Mouse (Mus musculus) layer of hippocampus, adult 11-12 months (tissue): ENCODE results near the gene Il18.

ENCODE experiments used
- DNase-seq: peaks from one replicate; pipeline ENCODE4 v3.0.0; 2022; ENCODE audit warnings: low spot score

Il18 gene

DNA sequence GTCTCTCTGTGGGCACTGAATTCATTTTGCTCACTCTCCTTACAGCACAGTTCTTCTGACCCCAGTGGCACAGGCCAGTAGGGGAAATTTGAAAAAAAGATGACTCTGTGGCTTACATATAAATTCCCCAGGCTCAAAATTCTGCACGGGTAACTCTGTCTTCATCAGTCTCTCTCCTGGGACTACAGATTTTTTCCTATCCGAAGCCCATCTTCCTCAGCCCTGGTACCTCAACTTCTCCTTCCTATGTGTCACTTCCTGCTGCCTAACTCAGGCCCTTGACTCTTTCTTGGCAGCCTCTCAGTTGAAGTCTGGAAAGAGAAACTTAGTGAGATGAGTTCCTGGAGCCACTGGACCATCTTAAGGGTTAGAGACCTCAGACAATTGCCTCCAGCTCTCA lies 1.1 kb upstream of the Il18 start:
- DNase-seq, result no peak

DNA sequence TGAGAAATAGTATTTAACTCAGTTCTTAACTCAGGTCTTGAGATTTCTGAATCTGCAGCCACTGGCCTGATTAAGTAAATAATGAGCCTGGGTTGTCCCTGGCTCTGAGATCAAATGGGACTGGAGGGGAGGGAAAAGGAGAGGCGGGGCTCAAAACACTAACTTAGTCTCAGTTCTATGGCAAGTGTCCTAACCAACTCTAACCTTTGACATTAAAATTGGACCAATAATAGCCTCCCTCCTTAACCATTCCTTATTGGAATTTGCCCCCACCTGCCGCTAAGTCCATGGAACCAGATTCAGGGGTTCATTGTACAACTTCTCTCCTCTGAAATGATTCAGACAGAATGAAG lies 443 bp downstream of the Il18 start, which contains the start of gene Bco2:
Gene Bco2, minus strand, starts transcription at position 88 of the 353 bp plus-strand sequence.
- no peak for DNase-seq

DNA sequence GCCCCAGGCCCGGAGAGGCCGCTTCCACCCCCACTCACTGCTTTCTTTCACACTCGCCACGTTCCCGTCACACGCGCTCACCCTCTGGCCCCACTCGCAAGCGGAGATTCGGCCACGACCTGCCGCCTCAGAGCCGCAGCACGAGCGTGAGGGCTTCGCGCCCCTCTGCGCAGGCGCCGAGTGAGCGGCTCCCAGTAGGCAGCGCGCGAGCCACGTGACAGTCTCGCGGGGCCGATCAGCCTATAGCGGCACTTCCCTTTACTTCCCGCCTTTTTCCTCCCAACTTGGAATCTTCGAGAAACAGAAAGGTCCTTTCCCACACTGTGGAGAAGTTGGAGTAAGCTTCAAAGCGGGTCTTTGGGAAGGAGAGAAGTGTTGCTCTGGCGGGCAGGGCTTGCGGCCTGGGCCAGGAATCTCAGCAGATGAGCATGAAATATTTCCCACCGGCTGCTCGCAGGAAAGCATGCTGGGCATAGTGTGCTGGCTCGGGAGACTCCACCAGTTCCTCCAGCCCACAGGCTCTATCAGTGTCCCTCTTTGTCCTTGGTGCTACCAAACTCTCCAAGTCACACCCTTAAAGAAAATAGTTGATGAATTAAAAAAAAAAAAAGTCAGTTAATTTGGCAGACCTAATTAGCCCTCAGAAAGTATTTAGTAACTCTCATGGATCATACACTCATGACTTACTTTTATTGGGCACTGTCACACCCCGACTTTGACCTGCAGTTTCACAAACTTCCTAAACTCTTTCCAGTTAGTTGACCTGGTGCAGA lies 6.7 kb downstream of the Il18 start, which contains the start of gene Tex12:
Gene Tex12, minus strand, starts transcription at position 181 of the 773 bp plus-strand sequence.
- DNase-seq, result no peak

DNA sequence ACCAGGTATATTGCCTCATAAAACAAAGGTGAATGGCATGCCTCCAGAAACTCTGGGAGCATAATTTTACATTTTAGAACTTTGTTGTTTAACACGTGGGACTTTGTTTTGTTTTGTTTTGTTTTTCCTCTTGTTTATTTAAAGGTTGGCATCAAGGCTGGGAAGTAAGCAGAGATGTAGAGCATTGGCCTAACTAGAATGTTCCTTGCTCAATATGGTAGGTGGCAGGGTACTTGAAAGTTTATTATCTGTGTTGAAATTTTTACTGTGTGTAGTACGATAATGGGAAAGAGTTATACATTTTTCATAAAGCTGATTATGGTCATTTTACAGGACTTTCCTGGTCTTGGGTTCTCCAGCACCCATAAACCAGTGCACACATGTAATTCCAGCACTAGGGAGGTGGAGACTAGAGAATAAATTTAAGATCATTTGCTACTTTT lies 7.3 kb downstream of the Il18 start:
- no peak for DNase-seq

DNA sequence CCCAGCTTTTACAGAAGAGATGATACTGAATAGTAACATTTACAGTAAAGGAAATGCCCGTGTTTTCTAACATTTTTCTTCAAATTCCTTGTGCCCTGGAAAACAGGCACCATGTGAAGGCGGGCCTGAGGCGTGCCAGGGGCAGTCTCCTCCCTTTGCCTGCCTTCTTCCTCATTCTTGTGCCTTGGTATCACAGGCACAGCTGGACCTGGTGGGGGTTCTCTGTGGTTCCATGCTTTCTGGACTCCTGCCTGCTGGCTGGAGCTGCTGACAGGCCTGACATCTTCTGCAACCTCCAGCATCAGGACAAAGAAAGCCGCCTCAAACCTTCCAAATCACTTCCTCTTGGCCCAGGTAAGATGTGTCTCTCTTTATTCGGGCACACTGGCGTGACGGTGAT lies 10.5 kb downstream of the Il18 start:
- no peak for DNase-seq

DNA sequence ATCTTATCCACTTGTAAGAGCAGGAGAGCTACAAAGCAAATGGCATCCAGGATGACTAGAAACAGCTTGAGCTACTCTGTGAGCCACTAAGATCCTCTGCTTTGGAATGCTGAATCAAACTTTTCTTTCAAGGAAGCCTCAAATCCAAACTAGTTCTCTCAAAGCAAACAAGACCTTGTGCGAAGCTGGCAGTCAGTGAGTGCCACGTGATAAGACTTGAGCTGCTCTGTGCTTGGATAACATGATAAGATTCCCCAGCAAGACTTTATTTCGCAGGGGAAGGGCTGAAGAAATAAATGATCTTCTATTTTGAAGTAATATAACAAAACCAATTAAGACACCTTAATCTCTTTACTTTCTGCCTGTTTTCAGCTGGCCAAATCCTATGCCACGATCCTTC lies 11.3 kb downstream of the Il18 start:
- no peak for DNase-seq

DNA sequence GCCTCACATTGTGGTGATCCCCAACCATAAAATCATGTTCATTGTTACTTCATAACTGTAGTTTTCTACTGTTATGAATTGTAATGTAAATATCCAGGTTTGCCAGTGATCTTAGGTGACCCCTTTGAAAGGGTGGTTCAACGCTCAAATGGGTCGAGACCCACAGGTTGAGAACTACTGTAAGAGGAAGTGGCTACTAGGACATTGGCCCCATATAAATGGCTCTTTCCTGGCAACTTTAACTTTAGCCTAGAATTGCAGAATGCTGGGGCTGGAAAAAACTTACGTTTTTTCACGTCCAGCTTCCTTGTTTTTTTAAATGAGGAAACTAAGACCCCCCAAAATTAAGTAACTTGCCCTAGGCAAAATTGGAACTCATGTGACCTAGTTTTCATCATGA lies 12.7 kb downstream of the Il18 start:
- DNase-seq, result no peak

DNA sequence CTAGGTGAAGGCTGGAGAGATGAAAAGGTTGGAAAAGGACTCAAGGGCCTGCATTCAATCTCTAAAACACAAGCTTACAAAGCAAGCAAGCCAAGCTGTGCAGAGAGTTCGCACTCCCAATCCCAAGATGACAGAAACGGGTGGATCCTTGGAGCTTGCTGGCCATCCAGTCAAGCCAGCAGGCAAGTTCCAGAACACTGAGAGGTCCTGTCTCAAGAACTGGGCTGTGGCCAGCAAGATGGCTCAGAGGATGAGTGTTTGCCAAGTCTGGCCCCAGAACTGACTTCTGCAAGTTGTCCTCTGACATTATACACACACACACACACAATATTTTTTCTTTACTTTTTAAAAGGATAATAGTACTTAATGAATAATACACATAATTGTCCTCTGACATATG lies 13.3 kb downstream of the Il18 start:
- no peak for DNase-seq

DNA sequence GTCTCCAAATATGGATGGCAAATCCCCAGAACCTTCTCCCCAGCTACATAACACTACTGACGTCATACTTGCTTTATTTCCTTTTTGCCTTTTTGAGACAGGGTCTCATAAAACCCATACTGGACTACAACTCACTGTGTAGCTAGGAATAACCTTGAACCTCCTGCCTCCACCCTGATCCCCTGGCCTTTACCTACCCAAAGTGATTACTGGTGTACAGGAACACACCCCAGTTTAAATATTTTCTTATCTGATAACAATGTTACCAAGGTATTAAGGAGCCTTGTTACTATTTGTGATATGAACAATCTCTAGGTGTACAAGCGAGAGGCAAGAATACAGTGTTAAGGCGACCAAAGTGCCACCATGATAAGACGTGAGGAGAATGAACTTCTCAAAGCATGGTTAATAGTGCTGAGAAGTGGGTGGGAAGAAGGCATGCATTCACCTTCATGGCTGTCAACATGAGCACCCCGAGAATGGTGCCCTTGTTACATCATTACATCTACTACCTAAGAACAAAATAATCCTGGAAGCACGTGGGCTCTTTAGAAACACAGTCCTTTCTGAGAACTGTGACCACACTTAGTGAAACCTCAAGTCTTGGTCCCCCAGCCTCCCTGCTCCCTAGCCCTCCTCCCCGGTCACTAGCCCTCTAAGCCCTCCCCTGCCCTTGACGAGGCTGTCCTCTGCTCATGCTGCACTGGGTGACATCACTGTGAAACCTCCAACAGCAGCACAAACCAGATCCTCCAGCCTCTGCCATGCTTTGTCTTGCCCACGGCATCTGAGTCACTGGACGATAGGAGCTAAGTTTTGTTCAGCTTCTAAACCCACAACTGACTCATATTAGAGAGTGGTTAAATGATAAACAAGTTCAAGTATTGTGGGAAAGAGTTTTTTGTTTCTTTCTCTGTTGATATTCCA lies 15.2 kb downstream of the Il18 start:
- no peak for DNase-seq

DNA sequence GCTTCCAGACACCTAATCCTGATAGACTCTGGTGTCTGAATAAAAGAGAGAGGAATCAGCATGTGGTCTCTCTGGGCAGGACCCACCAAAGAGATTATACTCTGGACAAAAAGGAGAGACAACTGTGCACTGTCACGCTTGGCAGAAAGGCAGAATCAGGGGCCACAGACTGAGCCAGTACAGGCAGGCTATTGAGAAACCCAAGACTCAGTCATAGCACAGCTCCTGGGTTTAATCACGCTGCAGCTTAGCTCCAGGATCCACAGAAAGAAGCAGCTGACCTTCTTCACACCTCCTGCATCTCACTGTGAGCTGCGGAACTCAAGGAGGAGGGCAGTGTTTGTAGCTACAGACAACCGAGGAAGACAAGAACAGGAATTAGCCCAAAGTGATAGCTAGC lies 25.7 kb downstream of the Il18 start:
- no peak for DNase-seq

DNA sequence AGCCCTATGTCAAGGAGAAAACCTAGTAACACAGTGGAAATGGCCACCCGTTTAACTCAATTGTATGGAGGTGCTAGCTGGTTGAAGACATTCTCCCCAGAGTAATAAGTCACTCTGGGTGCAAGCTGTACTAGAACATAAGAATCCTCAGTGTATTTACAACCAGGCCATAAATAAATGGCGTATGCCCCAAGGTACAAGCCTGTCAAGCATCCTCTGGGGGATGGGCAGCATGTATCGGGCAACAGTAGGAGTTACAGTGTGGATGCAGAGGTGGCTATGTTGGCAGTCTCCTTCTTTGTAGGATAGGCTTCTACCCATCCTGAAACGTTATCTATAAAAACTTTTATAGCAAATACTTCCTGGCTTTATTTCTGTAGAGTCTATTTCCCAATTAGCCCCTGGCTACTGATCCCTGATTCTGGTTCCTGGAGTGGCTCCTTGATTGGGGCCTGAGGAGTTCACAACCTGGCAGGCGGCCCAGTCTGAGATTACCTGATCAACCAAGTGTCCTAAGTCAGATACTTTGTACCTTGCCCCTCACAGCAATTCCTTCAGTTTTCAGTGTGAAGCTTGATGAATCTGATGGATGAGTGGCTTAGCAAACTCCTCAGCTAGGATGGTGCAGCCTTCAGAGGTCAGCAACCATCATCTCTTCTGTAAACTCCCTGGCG lies 30.7 kb downstream of the Il18 start:
- DNase-seq, result no peak

DNA sequence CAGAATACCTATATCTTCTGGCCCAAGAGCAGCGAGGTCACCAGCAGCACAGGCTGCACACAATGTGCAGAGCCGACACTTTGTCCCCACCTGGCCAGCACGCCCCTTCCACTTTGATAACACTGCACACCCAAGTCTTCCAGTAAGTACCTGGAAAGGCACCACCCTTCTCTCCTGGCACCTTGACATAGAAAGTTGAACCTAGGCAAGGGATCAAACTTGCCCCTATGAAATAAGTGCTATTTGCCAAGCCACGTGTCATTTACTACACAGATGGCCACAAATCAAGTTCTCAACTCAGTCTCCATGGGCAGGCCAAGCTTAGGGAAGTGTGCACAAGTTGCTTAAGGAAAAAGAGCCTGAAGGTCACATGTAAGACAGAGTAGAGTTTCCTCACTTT lies 32.3 kb downstream of the Il18 start:
- DNase-seq, result no peak

DNA sequence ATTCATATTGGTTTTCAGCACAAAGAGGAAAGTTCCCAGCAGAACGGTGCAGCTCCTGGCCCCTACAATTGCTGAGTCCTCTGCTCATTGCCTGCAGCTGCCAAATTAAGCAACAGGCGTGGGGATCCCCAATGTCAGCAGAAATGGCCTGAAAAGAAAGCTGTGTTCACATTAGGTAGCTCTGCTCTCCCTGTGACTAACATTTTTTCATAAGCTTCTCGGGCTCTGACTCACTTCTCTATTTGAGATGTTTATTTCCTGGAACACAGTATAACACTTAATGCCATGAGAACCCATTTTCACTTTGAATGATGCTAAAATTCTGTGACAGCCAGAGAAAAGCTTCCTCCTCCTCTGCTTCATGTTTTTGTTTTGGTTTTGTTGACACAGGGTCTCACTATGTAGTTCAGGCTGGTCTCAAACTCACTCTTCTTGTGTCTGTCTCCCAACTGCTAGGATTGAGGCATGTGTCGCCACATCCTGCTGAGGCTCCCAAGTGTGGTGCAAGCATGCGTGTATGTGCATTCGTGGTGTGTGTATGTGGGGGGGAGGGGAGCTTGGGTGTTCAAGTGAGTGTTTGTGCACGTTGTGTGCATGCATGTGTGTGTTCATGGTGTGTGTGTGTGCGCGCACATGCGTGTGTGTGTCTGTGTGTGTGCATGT lies 36.4 kb downstream of the Il18 start:
- no peak for DNase-seq

DNA sequence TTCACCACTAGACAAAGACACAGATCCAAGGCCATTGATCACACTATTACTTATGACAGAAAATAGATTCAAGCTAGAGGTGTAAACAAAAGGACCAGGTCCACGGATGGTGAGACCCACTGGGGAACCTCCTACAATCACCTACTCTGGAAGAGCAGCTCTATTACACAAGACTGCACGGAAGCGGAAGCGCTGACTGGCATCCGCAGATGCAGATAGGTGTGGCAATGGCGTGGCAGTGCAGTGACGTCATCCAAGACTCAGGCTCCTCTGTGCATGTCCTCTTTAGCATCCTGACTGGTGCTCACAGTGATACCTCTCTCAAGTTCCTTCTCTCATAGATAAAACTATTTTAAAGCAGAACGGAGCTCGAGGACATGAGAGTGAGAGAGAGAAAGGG lies 38.3 kb downstream of the Il18 start:
- DNase-seq, result no peak

DNA sequence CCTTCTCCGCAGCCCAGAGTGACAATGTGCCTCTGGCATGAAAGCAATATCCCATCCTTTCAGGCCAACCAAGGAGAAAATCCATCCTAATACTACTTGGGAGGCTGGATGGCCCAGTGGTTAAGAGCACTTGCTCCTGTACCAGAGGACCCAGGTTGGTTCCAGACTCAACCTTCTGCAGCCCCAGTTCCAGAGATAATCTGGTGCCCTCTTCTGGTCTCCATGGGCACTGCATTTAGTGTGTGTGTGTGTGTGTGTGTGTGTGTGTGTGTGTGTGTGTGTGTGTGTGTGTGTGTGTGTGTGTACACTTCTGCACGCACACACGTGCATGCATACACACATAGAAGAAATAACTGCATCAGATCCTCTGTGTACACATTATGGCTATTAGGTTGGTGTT lies 38.9 kb downstream of the Il18 start:
- no peak for DNase-seq

DNA sequence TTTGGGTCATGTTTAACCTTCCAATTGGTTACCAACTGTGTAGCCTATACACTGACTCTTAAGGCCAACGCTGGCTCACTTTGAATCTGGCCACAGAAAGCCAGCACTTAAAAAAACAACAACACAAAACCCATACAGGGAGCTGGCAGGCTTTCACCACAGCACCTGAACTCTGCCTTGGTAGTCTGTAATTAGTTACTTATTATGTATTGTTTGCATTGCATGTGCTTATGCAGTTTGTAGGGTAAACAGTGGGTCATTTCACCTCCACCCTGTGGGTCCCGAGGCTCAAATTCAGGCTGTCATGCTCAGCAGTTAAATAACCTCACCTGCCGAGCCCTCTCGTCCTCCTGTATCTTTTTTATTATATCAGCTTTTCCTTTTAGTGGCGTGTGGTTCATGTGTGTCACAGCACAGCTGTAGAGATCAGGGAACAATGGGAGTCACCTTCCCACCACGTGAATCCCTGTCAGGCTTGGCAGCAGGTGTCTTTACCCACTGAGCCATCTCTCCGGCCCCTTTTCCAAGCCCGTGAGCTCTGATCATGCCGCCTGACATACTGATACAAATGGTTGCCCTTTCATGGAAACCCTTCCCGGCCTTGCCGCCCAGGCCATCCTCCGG lies 40.3 kb downstream of the Il18 start:
- no peak for DNase-seq

DNA sequence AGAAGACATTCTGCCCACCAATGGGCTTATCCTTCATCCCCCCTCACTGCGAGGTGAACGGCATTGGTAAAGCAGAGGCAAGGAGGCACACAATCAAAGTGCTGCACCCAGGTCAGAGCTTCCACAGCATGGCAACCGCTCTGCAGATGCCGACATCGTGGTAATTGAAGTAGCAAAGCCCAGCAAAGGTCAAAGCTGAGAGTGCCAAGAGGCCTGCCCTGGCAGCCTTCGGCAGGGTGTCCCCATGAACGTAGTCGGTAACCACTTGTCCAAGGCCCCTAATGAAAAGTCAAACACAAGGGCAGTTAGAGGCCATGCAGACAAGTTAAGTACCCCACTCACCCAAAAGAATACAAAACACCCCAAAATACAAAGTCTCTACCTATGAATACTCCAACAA lies 42.3 kb downstream of the Il18 start:
- no peak for DNase-seq

DNA sequence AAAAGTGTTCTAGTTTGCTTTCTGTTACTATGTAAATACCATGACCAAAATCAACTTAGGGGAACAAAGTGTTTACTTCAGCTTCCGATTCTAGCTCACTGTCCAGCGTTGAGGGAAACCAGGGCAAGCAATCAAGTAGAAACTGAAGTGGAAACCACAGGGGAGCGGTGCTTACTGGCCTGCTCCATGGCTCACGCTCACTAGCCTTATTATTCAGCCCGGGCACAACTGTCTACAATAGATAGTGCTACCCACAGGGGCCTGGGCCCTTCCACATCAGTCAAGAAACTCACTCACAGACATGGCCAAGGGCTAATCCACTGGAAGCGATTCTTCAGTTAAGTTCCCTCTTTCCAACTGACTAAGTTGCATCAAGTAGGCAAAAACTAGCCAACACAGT lies 46.9 kb downstream of the Il18 start:
- no peak for DNase-seq

DNA sequence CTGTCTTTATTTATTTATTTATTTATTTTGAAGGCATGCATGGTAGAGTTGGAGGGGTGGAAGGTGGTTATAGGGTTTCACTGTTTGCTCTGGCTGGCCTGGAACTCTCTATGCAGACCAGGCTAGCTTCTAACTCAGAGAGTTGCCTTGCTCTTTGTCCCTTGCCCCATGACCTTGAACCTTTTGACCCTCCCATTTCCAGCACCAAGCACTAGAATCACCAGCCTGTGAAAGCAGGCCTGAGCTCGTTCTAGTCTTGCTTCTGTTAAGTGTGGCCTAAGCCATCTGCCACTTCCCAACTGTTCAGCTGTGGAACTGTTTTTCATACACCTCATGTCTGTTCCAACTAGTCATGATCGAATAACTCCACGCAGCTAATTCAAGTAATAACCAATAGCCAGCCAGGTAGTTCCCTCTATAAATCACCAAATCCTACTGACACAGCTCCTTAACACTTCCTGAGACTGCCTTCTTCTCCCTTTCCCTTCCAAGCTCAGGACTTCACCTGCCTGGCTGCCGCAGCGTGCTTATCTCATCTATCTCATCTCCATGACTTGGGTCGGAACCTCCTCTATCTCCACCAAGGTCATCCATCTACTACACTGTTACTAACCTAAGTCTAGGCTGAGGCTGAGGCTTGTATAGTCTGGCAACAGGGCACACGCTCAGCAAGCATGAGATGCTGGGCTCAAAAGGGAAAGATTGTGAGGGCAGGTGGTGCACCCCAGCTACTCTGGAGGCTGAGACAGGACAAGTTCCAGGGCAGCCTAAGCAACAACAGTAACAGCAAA lies 47.6 kb downstream of the Il18 start:
- no peak for DNase-seq

DNA sequence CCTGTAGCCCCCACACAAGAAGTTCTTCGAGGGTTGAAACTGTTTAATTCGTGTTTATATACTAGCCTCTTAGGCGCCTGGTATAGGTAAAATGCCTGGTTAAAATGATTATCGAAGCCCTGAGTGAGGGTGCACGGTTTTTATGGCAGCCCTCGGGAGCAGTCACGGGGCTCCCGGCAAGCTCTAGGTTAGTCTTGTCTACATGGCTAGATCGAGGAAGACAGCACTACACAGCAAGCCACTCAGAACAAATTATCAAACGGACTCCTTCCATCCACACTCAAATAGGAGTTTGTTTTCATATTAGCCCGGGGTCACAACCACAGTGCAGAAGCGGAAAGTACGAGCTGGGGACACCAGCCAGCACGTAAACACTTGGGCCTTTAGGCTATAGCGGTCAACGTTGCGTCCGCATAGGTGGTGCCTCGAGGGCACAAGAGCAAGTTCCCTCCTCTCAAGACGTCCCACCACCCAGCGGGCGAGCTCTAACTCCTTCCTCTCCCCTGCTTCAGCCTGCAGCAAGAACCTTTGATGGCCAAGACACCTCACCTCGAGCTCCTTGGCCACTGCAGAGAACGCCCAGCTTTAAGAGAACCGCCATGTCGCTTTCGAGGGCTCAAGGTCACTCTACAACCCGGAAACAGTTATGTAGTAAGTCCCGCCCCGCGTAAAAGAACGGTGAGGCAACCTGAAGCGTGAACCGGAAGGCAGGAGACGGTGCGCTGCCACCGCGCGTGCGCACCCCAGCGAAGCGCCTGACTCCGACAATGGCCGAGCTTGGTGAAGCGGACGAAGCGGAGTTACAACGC lies 48.8 kb downstream of the Il18 start, which contains the start of the genes Sdhd and Timm8b:
Gene Sdhd, minus strand, starts transcription at position 624 of the 809 bp plus-strand sequence.
Gene Timm8b, plus strand, starts transcription at position 722 of the 809 bp plus-strand sequence.
- DNase-seq, result peak; percentile 96
